Mouse (Mus musculus) right cerebral cortex, adult 2 months (tissue): ENCODE results near the gene Spred2.

Source experiments
- DNase-seq, 2 experiments: peaks; one replicate each; pipeline ENCODE4 v3.0.0; 2021 to 2022; ENCODE audit warnings: low spot score in 2 of 2

The Spred2 gene

DNA sequence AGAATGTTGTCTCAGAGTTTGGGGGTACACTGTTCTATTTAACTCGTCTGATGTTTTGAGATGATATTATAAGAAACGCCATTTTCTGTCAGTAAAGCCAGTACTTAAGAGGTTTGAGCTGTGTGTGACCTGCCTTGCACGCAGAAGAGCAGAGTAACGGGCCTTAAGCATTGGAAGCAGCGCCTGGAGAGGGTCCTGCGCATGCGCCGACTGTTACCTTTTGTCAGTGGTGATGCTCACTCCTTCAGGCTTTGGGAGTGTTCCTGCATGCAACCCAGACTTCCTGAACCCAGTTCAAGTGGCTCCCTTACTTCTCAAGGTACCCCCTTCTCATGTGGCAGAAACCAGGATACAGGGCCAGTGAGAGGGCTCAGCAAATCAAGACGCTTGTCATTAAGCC, 59.9 kb downstream of the Spred2 start:
- DNase-seq, result no peak

- no peak for DNase-seq
These were observed 61.2 kb downstream of the Spred2 start for GRCm38 (mm10) chr11:19985283-19985854.

DNA sequence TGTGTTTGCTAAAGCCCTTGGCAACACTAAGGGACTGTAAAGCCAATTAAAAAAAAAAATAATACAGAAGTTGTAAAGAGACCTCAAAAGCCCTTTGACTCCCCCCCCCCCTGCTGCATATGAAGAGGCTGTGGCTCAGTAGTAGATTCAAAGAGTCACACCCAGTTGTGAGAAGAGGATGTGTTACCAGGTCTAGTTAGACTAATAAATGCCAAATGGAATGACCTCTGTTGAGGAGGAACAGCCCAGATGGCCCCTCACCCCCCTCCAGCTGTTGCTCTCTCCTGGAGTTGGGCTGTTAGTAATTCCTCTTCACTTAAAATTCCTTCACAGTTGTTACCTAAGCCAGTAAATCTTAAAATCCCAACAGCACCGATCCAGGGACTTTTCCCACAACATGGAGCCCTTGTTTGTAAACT, 62.3 kb downstream of the Spred2 start:
- no peak for DNase-seq

- DNase-seq, result no peak
These were observed 62.9 kb downstream of the Spred2 start for GRCm38 (mm10) chr11:19986871-19987755.

- no peak for DNase-seq
These were observed 63.5 kb downstream of the Spred2 start for GRCm38 (mm10) chr11:19987756-19988091.

- DNase-seq, result no peak
These were observed 64.0 kb downstream of the Spred2 start for GRCm38 (mm10) chr11:19988224-19988623.

DNA sequence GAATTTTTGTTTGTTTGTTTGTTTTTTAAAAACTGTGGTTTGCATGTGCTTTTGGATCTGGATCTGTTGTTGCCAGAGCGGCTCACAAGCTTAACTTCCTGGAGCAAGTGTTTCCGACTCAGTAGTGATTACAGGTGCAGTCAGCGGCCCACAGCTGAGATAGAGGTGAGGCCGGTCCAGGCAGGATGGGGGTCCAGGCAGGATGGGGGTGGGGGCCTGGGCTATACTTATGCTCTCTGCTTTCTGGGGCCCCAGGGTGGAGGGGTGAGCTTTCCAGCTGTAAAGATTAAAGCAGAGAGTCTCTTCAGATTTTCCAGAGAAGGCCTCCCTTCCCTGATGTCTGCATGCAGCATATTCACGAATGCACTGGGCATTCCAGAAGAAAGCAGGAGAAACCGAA, 64.5 kb downstream of the Spred2 start:
- no peak for DNase-seq

DNA sequence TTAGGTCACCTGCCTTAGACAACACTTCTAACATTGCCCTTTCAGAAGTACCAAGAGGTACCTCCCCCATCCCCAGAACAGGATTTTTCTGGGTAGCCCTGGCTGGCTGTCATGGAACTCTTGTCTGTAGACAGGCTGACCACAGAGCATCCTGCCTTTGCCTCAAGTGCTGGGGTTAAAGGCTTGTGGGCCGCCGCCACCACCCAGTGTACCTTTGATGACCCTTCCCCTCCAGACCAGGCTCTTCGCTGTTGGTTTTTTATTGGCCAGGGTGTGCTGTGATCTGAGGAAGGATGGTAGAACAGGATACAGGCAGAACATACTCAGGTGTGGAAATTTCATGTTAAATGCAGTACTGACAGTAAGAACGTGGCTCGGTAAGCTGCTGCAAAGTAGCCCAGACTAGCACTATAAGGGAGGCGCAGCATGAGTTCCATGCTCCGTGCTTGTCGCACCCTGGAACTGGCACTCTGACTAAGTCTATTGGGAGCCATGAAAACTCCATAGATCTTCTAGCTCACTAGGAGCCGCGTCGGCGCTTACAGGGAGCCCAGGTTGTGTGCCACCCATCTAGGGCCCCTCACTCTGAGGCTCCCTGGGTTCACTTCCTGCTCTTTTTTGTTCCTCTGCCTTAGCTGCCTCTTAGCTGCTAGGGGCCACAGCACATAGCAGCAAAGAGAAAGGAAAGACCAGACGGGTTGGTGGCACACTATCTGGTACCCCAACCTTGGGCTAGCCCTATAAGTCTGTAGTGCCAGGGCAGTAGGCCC, 65.2 kb downstream of the Spred2 start:
- no peak for DNase-seq

- DNase-seq, result no peak
These were observed 66.6 kb downstream of the Spred2 start for GRCm38 (mm10) chr11:19990731-19991130.

DNA sequence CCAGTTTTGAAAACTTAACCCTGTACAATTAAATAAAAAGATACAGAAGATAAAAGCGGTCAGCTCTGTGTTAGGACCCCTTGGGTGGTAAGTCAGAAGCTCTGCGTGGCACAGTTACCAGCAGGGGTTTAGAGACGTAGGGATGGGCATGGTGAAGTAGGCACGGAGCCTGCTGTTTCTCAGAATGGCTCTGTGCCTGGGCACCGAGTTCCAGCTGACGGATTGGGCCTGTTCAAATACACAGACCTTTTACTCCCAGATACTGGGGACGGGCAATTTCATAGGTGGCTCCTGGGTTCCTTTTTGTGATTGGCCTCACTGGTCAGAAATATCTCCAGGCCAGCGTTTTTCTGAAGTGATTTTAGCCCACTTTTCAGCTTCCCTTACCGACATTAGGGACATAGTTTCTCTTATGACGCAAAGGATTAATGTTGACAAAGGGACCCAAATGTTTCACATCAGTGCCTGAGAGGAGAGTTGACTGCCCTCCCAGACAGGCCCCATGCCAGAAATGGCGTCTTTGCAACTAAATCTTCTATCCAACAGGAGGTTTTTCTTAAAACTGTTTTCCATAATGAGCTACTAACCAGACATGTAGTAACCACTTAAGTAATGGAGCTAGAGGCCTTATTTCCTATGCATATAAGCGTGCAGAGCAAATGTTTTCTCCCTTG, 67.3 kb downstream of the Spred2 start:
- DNase-seq, result no peak

GRCm38 (mm10) chr11:19992341-19993281, 68.4 kb downstream of the Spred2 start:
- DNase-seq, result no peak

DNA sequence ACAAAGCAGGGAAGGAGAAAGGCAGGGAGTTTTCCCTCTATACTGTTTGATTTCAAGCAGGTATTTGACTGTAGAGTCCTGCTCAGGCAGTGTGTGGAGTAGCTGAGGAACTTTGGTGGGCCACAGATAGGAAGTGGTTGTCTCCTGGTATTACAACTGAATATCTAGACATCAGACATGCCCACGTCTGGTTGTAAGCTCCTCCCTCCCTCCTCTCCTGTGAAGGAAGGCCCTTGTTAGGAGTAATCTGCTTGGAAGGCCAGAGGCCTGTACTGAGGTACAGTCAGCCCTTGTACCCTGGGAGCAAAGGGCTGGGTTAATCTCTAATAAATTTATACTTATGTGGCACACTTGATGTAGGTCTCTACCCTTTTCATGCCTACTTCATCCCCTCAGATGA, 69.6 kb downstream of the Spred2 start:
- DNase-seq, result no peak

DNA sequence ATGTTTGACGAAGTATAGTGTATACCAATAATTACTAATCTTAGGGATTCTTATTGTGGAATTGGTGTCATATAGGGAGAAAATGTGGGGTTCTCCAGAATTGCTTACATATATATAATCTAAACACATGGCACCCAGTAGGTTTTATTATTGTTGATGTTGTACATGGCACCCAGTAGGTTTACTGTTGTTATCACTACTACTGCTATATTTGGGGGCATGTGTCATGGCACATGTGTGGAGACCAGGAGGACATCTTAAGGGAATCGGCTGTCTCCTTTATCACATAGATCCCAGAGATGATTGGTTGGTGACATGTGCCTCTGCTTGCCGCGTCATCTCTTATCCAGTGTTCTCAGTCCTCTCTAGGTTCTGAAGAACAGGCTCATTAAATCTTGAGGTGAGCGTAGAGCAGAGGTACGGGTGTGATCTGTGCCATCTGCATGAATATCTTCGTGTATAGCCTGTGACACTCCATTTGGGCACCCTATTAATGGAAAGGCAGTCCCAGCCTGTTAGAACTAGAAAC, 70.2 kb downstream of the Spred2 start:
- DNase-seq, result no peak

- DNase-seq, result no peak
These were observed 73.8 kb downstream of the Spred2 start for GRCm38 (mm10) chr11:19997940-19998339.

- DNase-seq, result no peak
These were observed 78.7 kb downstream of the Spred2 start for GRCm38 (mm10) chr11:20002883-20003282.

DNA sequence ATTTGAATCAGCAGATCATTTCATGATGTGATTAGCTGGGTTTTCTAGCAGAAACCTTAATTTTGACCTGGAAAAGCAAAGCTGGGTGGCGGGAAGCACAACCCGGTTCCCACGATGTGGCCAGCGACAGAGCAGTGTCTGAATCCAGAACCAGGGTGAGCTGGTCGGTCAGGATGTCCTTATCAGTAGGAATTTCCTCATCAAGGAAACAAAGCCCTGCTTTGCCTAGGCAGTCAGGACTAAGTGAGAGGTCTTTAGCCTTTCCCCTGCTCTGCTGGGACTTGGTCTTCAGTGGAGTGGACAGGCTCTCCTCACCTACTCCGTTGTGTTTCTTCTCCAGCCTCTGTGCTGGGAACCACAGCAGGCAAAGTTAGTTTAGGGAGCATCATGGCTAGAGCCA, 83.5 kb downstream of the Spred2 start:
- DNase-seq, result no peak

- peak in 1 of 2 experiments; percentile 27 for DNase-seq
These were observed 87.2 kb downstream of the Spred2 start for GRCm38 (mm10) chr11:20011210-20011978.

DNA sequence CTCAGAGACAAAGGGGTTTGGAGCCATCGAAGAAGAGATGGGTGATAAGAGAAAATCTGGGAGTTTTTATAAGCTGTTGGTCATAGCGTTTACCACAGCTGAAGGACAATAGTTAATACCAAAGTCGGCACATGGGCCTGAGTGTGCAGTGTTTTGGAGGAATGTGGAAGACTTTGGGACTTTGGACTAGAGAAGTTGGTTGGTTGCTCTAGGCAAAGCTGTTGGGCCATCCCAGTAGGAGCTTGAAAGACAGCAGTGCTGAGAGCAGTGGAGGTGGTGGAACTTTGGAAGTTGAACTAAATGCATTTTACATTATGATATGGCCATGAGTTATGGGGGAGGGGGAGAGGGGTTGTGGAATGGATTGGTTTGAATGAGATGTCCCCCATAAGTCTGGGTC, 89.2 kb downstream of the Spred2 start:
- DNase-seq, result no peak

- DNase-seq, result no peak
These were observed 93.8 kb downstream of the Spred2 start for GRCm38 (mm10) chr11:20017937-20018336.

DNA sequence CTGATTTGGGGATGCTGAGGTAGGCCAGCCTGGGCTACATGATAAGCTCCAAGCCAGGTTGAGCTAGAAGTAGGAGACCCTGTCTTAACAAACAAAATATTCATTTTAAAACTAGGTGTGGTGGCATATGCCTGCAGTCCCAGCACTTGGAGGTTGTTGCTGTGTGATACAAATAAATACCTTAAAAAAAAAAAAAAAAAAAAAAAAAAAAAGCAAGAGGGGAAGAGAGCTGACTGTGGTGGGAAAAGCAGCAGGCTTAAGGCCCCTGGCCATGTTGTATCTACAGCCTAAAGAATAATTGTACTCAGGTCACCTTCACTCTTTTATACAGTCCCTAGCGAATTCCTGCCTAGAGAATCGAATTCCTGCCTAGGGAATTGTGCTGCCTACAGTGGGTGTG, 94.7 kb downstream of the Spred2 start:
- DNase-seq, result no peak
